Mouse (Mus musculus) ovary, adult 10 weeks (tissue): ENCODE results near the gene Olfr904. TPM values are rescaled to one million over a fixed set of nuclear protein-coding genes. Genes with fewer than 3 reads are reported as not detected.

Experiments used
- polyA plus RNA-seq: library from polyadenylated mRNA; stranded (reverse); fragments of 350-450 nt; fragmentation: Illumina TruSeq; extraction: RNeasy Lipid Tissue Mini Kit (QIAGEN cat#74804); gene quantifications from one replicate; pipeline ENCODE4 v1.2.3, GENCODE M21; 2014

The Olfr904 gene
- polyA plus RNA-seq, result not detected

DNA sequence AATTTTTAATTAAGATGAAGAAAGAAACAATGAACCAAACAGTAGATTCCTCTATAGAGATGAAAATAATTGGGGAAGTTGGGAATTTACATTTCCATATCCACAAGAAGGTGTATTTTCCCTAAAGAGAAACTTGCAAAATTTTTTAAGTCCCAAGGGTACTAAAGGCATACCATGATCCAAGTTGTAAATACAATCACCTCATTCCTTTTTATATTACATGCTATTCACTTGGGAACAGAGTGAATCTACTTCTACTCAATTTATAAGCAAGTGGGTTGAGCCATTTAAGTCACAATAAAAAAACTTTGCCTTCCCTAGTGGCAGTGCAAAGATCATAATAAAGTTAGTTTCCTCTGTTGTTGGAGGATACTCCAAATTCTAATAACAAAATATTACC is at the start of gene Olfr904:
TSS of gene Olfr904 (plus strand) at position 301 of the 400 bp plus-strand sequence.

DNA sequence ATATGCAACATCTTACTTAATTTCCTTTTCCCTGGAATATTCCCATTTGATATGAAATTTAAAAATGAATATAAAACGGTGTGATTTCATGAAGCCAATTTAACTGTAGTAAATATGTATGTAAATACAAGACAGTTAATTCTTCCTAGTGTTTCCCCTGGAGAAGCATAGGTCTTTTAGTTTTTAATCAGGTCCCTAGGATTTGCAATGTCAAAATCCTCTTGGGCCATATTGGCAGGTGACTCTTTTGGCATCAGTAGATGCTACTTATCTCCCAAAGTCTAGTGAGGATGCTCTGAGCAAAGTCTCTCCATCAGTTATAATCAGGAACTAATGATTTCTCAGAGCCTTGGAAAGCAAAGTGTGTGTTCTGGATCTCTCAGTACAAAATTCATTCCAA is 33.8 kb upstream of the Olfr904 start, which contains the start of gene Olfr901:
TSS of gene Olfr901 (plus strand) at position 301 of the 400 bp plus-strand sequence.

GRCm38 (mm10) chr9:38447352-38447751 is 15.6 kb upstream of the Olfr904 start, which contains the start of gene Olfr902:
Gene Olfr902, plus strand, starts transcription at chr9:38447652.

DNA sequence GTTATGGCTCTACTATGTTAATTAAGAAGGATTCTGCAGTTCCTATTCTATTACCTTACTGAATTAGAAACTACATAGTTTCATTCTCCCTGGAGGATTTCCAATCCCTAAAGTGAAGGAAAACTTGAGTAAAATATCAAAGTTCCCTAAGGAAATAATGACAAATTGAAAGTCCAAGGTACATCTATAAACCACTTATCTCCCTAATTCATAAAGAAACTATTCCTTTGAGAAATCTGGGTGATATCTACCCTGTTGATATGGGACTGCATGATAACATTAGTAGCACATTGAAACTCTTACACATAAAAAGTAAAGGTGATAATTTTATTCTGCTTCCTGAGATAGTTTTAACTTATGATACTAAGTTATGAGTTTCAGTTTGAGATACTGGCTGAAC is 7.9 kb downstream of the Olfr904 start, which contains the start of gene Olfr905:
TSS of gene Olfr905 (plus strand) at position 301 of the 400 bp plus-strand sequence.

GRCm38 (mm10) chr9:38486785-38487184 is 23.8 kb downstream of the Olfr904 start, which contains the start of gene Olfr906:
Gene Olfr906, plus strand, starts transcription at chr9:38487085.

GRCm38 (mm10) chr9:38495501-38495900 is 32.6 kb downstream of the Olfr904 start, which contains the start of gene Olfr907:
Gene Olfr907, plus strand, starts transcription at chr9:38495801.

Other genes starting within 250 kb of the Olfr904 start
- not detected for gene Olfr894, start 245.1 kb upstream of the Olfr904 start, polyA plus RNA-seq
- gene Olfr143, start 210.4 kb upstream of the Olfr904 start, polyA plus RNA-seq, result not detected
- gene Olfr895, start 195.3 kb upstream of the Olfr904 start, polyA plus RNA-seq, result not detected
- gene Olfr896-ps1, start 172.0 kb upstream of the Olfr904 start, polyA plus RNA-seq, result not detected
- not detected for gene Olfr25, start 134.1 kb upstream of the Olfr904 start, polyA plus RNA-seq
- gene Olfr898, start 114.7 kb upstream of the Olfr904 start, polyA plus RNA-seq, result not detected
- not detected for gene Olfr250, start 96.2 kb upstream of the Olfr904 start, polyA plus RNA-seq
- not detected for gene Olfr251, start 86.1 kb upstream of the Olfr904 start, polyA plus RNA-seq
- not detected for gene Olfr147, start 61.4 kb upstream of the Olfr904 start, polyA plus RNA-seq
- gene Olfr901, start 33.7 kb upstream of the Olfr904 start, polyA plus RNA-seq, result not detected
- not detected for gene Olfr902, start 15.5 kb upstream of the Olfr904 start, polyA plus RNA-seq
- gene Olfr905, start 8.0 kb downstream of the Olfr904 start, polyA plus RNA-seq, result not detected
- gene Olfr906, start 23.9 kb downstream of the Olfr904 start, polyA plus RNA-seq, result not detected
- gene Olfr907, start 32.7 kb downstream of the Olfr904 start, polyA plus RNA-seq, result not detected
- gene Olfr911-ps1, start 58.4 kb downstream of the Olfr904 start, polyA plus RNA-seq, result not detected
- not detected for gene Olfr910, start 74.7 kb downstream of the Olfr904 start, polyA plus RNA-seq
- not detected for gene Olfr912, start 117.0 kb downstream of the Olfr904 start, polyA plus RNA-seq
- not detected for gene Olfr913, start 129.6 kb downstream of the Olfr904 start, polyA plus RNA-seq
- gene Olfr914, start 142.0 kb downstream of the Olfr904 start, polyA plus RNA-seq, result not detected
- not detected for gene Olfr916, start 196.7 kb downstream of the Olfr904 start, polyA plus RNA-seq
- not detected for gene Olfr917, start 202.7 kb downstream of the Olfr904 start, polyA plus RNA-seq
- gene Olfr918, start 211.5 kb downstream of the Olfr904 start, polyA plus RNA-seq, result not detected
- not detected for gene Olfr919, start 240.5 kb downstream of the Olfr904 start, polyA plus RNA-seq